Mouse (Mus musculus) spleen, postnatal 0 days (tissue): Measurements from ENCODE around the gene Gm21822. TPM values are rescaled to one million over a fixed set of nuclear protein-coding genes. Genes with fewer than 3 reads are reported as not detected.

Experiments
- polyA plus RNA-seq: library from polyadenylated mRNA; unstranded; fragments of >200 nt; fragmentation: Nextera tagmentation; extraction: Ambion mirVana; gene quantifications from 2 replicates; pipeline ENCODE4 v1.2.1, GENCODE M21; 2015

The Gm21822 gene
- not detected in 2 replicates for polyA plus RNA-seq

GRCm38 (mm10) chrY:18654182-18654581 lies at the start of gene Gm21822:
Gene Gm21822 (plus strand): TSS chrY:18654482.

